Mouse (Mus musculus): ENCODE data around the gene Slc17a4.

DNA sequence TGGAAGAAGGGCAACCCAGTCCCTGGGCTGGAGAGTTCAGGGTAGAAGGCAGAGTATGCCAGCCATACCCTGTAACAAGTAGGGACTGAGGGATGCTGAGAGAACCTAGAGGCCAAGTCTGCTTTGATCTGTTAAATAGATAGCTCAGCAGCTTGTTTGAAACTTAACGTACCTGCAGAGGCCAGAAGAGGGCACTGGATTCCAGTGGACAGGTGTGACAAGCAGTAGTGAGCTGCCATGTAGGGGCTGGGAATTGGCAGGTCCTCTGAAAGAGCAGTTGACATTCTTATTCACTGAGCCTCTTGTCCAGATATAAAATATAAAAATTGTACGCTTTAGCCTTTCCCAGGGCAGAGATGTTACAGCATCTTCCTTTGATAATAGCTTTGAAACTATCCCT, 28.1 kb upstream of the Slc17a4 start:
- TF ChIP-seq HCFC1 (IDR thresholded peaks at IDR 0.05; ENCODE audit: borderline replicate concordance, insufficient read depth, low read length): no peak
- TF ChIP-seq MAFK (IDR thresholded peaks at IDR 0.05; ENCODE audit: insufficient read depth, low read depth, low read length): 0 out of 2 replicates have a peak, but pooled peaks have one; percentile 24
- TF ChIP-seq ZNF384 (IDR thresholded peaks at IDR 0.05; ENCODE audit: low read depth, low read length): no peak
- TF ChIP-seq CHD2 (IDR thresholded peaks at IDR 0.05; ENCODE audit: low read depth, low read length): no peak
